Mouse (Mus musculus) forebrain, embryonic 14.5 days (tissue): Measurements from ENCODE around the gene Psma6. TPM values are rescaled to one million over a fixed set of nuclear protein-coding genes. Genes with fewer than 3 reads are reported as not detected.

Experiments used
- ATAC-seq: fragments of 200-750 bp; cut with Nextera tagmentation; 2 replicates; pipeline ENCODE4 v1.8.0; 2017; ENCODE audit warnings: mild to moderate bottlenecking, moderate library complexity
- DNase-seq: peaks from one replicate; pipeline ENCODE4 v3.0.0-alpha.2; 2015; ENCODE audit warnings: low spot score
- H3K27ac ChIP-seq: fragments of 300-500 bp; sonication (generic); 2 replicates; pipeline ENCODE4 v1.5.1; 2014; ENCODE audit warnings: low read depth, mild to moderate bottlenecking, control low read depth, low read length, moderate library complexity
- H3K27me3 ChIP-seq: fragments of 300-500 bp; sonication (generic); replicated peaks from 2 replicates; pipeline ENCODE4 v1.6.1; 2014; ENCODE audit warnings: low read length, control low read depth, mixed read lengths; ENCODE audit not compliant: control insufficient read depth, insufficient read depth
- H3K36me3 ChIP-seq: fragments of 300-500 bp; sonication (generic); 2 replicates; pipeline ENCODE4 v1.6.1; 2014; ENCODE audit warnings: low read length, control low read depth; ENCODE audit not compliant: control insufficient read depth, insufficient read depth
- H3K4me1 ChIP-seq: fragments of 300-500 bp; sonication (generic); 2 replicates; pipeline ENCODE4 v1.6.1; 2014; ENCODE audit warnings: antibody characterized with exemption, low read length, control low read depth; ENCODE audit not compliant: control insufficient read depth, insufficient read depth
- H3K4me2 ChIP-seq: fragments of 300-500 bp; sonication (generic); 2 replicates; pipeline ENCODE4 v1.6.1; 2014; ENCODE audit warnings: mild to moderate bottlenecking, control low read depth, low read length
- H3K4me3 ChIP-seq: fragments of 300-500 bp; sonication (generic); 2 replicates; pipeline ENCODE4 v1.5.1; 2014; ENCODE audit warnings: low read depth, low read length, control low read depth
- H3K9ac ChIP-seq: fragments of 300-500 bp; sonication (generic); 2 replicates; pipeline ENCODE4 v1.6.1; 2014; ENCODE audit warnings: mild to moderate bottlenecking, low read length, control low read depth, moderate library complexity
- H3K9me3 ChIP-seq: fragments of 300-500 bp; sonication (generic); replicated peaks from 2 replicates; pipeline ENCODE4 v1.6.1; 2016; ENCODE audit warnings: low read length, control low read depth, mixed read lengths; ENCODE audit not compliant: control insufficient read depth
- WGBS: fragments of 180-500 bp; shearing (Covaris S2); extraction: QIAGEN DNeasy Blood & Tissue Kit; methylation state at CpG from one replicate; pipeline ENCODE4 v1.1.7; 2014; 5-methylcytosine and 5-hydroxymethylcytosine counted together
- polyA plus RNA-seq: library from polyadenylated mRNA; unstranded; fragments of >200 nt; fragmentation: Nextera tagmentation; extraction: Ambion mirVana; gene quantifications from 2 replicates; pipeline ENCODE4 v1.2.1, GENCODE M21; 2014

Psma6 gene
- polyA plus RNA-seq, 1 experiment from 2014 or later: 544 TPM

DNA sequence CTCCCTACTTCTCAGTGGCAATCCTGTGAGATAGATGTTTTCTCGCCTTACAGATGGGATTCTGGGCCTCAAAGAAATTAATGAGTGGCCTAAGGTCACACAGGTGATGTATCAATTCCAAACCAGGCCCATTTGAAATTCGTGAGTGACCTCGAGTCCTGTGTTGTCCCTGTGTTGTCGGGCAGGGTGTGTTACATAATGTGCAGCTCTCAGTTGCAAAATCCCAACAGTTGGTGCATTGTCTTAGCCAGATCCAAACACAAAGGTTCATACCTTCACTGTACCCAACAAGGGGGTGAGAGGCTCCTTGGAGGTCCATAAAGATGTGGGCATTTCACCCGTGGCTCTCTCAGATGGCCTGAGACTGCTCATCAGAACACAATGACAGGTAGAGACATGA lies 56.4 kb downstream of the Psma6 start:
- DNase-seq: no peak
- Histone ChIP-seq H3K4me3 (no peak overlapping the region), H3K4me1 (peaks cover 5% of the 10 kb centered on the region; the same call in 1 of the 2 replicates), H3K27me3 (no peaks in the 10 kb centered on the region), H3K9ac (no peak overlapping the region), H3K27ac (no peak overlapping the region), H3K4me2 (no peak overlapping the region), H3K36me3 (no peaks in the 10 kb centered on the region), H3K9me3 (no peaks in the 10 kb centered on the region)
- WGBS: 80% methylated on average over 5 of the region's 5 CpGs
- ATAC-seq: no peak

DNA sequence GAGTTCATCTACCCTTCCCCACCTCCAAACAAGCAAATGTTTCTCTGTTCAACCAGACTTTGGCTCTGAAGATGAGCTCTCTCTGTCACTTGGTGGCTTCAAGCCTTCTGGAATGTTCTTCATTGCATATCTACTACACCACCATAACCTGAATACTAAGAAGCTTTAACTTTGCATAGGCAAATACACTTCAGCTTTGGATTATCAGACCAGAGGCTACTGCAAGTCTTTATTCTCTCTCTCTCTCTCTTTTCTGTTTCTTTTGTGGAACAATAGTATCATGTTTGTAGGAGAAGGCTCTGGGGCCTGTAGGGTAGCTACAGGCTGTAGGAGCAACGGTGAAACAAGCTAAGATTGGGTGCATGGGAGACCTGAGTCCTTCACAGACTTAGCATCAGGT lies 58.2 kb downstream of the Psma6 start:
- ATAC-seq (no peak), DNase-seq (no peak)
- no peaks in the 10 kb centered on the region for H3K27me3 ChIP-seq
- H3K36me3 ChIP-seq: no peaks in the 10 kb centered on the region
- H3K9ac ChIP-seq: no peak overlapping the region
- 90% methylated on average over 1 of the region's 1 CpGs for WGBS
- no peaks in the 10 kb centered on the region for H3K9me3 ChIP-seq
- H3K4me1 ChIP-seq: peaks cover 19% of the 10 kb centered on the region
- no peak overlapping the region for H3K4me2 ChIP-seq
- no peak overlapping the region for H3K4me3 ChIP-seq
- H3K27ac ChIP-seq: no peak overlapping the region

GRCm38 (mm10) chr12:55442861-55443850 lies 59.1 kb downstream of the Psma6 start:
- no peak overlapping the region for H3K4me2 ChIP-seq
- H3K9ac ChIP-seq: no peak overlapping the region
- DNase-seq: peak; percentile 50
- ATAC-seq: no peak
- no peak overlapping the region for H3K4me3 ChIP-seq
- H3K4me1 ChIP-seq: peaks cover 21% of the 10 kb centered on the region
- 71% methylated on average over 9 of the region's 9 CpGs for WGBS
- no peaks in the 10 kb centered on the region for H3K36me3 ChIP-seq
- no peaks in the 10 kb centered on the region for H3K27me3 ChIP-seq
- H3K9me3 ChIP-seq: no peaks in the 10 kb centered on the region
- H3K27ac ChIP-seq: no peak overlapping the region

GRCm38 (mm10) chr12:55444031-55444451 lies 60.0 kb downstream of the Psma6 start:
- Histone ChIP-seq H3K27ac (no peak overlapping the region), H3K4me2 (no peak overlapping the region), H3K9me3 (no peaks in the 10 kb centered on the region), H3K4me1 (peaks cover 16% of the 10 kb centered on the region), H3K9ac (no peak overlapping the region), H3K36me3 (no peaks in the 10 kb centered on the region), H3K27me3 (no peaks in the 10 kb centered on the region), H3K4me3 (no peak overlapping the region)
- 92% methylated on average over 4 of the region's 4 CpGs for WGBS
- ATAC-seq (no peak), DNase-seq (no peak)

- no peak for ATAC-seq
- no peak overlapping the region for H3K27ac ChIP-seq
Measured at GRCm38 (mm10) chr12:55445583-55445982, 61.6 kb downstream of the Psma6 start.

DNA sequence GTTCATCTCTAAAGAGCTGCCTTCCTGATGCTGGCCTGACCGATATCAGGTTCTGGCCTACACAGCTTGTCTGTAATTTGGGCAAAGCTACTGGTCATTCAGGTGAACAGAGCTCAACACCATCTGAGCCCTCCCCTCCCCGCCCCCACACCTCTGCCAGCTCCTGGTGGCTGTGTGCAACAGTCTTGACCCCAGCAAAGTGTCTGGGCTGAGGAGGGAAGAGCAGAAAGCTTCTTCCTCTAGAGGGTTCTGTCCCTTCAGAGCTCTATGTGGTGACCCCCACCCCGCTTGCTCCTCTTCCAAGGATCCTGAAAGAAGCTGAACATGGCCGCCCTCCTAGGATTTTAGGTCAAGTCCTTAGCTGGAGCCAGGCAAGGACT lies 62.3 kb downstream of the Psma6 start:
- H3K4me2 ChIP-seq: no peak overlapping the region
- peak overlapping the region; percentile 35; the same call in 1 of the 2 replicates for H3K9ac ChIP-seq
- no peaks in the 10 kb centered on the region for H3K36me3 ChIP-seq
- H3K27ac ChIP-seq: peak overlapping the region; percentile 76
- H3K9me3 ChIP-seq: no peaks in the 10 kb centered on the region
- H3K27me3 ChIP-seq: no peaks in the 10 kb centered on the region
- no peak for DNase-seq
- WGBS: 74% methylated on average over 4 of the region's 4 CpGs
- H3K4me1 ChIP-seq: peaks cover 16% of the 10 kb centered on the region
- no peak for ATAC-seq
- no peak overlapping the region for H3K4me3 ChIP-seq

More at GRCm38 (mm10) chr12:55445583-55445982, 61.6 kb downstream of the Psma6 start:
- Histone ChIP-seq H3K36me3 (no peaks in the 10 kb centered on the region), H3K9ac (no peak overlapping the region), H3K27me3 (no peaks in the 10 kb centered on the region), H3K9me3 (no peaks in the 10 kb centered on the region), H3K4me1 (peaks cover 16% of the 10 kb centered on the region), H3K4me3 (no peak overlapping the region), H3K4me2 (no peak overlapping the region)
- no peak for DNase-seq
- 93% methylated on average over 4 of the region's 4 CpGs for WGBS

DNA sequence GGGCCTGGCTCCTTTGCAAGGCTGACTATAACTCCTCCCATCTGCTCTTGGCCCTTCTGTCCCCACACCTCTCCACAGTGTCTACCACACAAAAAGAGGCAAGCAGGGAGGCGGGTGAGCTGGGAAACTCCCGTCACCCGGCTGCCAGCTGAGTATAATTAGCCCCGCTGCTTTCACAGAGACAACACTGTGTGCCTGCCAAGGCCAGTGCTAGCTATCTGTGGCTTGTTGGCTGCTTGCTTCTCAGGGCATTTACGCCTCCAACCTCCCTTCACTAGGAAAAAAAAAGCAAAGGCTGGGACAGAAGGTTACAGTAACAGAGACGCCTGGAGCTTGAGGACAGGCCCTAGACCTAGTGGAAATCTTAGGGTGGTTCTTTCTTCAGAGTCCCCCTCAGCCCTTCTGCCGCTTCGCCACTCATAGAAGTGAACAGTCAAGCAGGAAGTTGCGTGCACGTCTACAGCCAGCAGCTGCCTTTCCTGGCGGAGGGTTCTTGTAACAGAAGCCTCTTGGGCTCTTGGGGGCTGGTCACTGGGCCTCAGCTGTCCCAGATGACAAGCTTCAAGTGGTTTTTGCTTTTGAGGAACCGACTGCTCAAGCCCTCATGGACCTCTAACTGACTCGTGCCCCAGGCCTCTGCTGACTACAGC lies 62.8 kb downstream of the Psma6 start:
- Histone ChIP-seq H3K36me3 (no peaks in the 10 kb centered on the region), H3K9me3 (no peaks in the 10 kb centered on the region), H3K4me3 (no peak overlapping the region), H3K4me2 (peak overlapping the region; percentile 16; the same call in 1 of the 2 replicates), H3K4me1 (peaks cover 16% of the 10 kb centered on the region), H3K27ac (peak overlapping the region; percentile 76), H3K27me3 (no peaks in the 10 kb centered on the region), H3K9ac (peak overlapping the region; percentile 10)
- ATAC-seq (peak; percentile 98), DNase-seq (peak; percentile 94)
- WGBS: 19% methylated on average over 13 of the region's 13 CpGs

GRCm38 (mm10) chr12:55447396-55447760 lies 63.4 kb downstream of the Psma6 start:
- no peak overlapping the region for H3K4me2 ChIP-seq

GRCm38 (mm10) chr12:55448457-55448856 lies 64.4 kb downstream of the Psma6 start:
- DNase-seq (no peak), ATAC-seq (no peak)
- no peak overlapping the region for H3K9ac ChIP-seq
- H3K27ac ChIP-seq: no peak overlapping the region
- no peaks in the 10 kb centered on the region for H3K36me3 ChIP-seq
- H3K4me2 ChIP-seq: no peak overlapping the region
- no peak overlapping the region for H3K4me3 ChIP-seq
- H3K27me3 ChIP-seq: no peaks in the 10 kb centered on the region
- H3K4me1 ChIP-seq: peaks cover 16% of the 10 kb centered on the region
- H3K9me3 ChIP-seq: no peaks in the 10 kb centered on the region
- WGBS: 78% methylated on average over 2 of the region's 2 CpGs

More at GRCm38 (mm10) chr12:55447396-55447760, 63.4 kb downstream of the Psma6 start:
- Histone ChIP-seq H3K27me3 (no peaks in the 10 kb centered on the region), H3K36me3 (no peaks in the 10 kb centered on the region), H3K9ac (peak overlapping the region; percentile 10; the same call in 1 of the 2 replicates), H3K4me3 (no peak overlapping the region), H3K9me3 (no peaks in the 10 kb centered on the region), H3K27ac (peak overlapping the region; percentile 76), H3K4me1 (peaks cover 16% of the 10 kb centered on the region)
- 85% methylated on average over 11 of the region's 11 CpGs for WGBS
- DNase-seq: no peak
- no peak for ATAC-seq
